Mouse (Mus musculus) C2C12 (cell line): Measurements from ENCODE around the gene Slc25a12.

Source experiments
- CEBPB ChIP-seq: IDR thresholded peaks from one replicate; pipeline ENCODE4 v1.6.1; 2011; ENCODE audit warnings: low read depth, mild to moderate bottlenecking, control low read depth, moderate library complexity
- CTCF ChIP-seq: IDR thresholded peaks from one replicate; pipeline ENCODE4 v1.5.1; 2011; ENCODE audit not compliant: control insufficient read depth, insufficient read depth, insufficient read length
- FOSL1 ChIP-seq: IDR thresholded peaks from one replicate; pipeline ENCODE4 v1.8.0; 2011; ENCODE audit warnings: mild to moderate bottlenecking, low read length; ENCODE audit not compliant: poor library complexity, insufficient read depth, severe bottlenecking
- MAX ChIP-seq: IDR thresholded peaks from one replicate; pipeline ENCODE4 v1.6.1; 2011; ENCODE audit warnings: mild to moderate bottlenecking, control low read depth
- MYOG ChIP-seq: IDR thresholded peaks from one replicate; pipeline ENCODE4 v1.6.1; 2011; ENCODE audit not compliant: control insufficient read depth, insufficient read length; ENCODE audit errors: extremely low read depth
- USF1 ChIP-seq: IDR thresholded peaks from one replicate; pipeline ENCODE4 v1.6.1; 2011; ENCODE audit warnings: low read depth, mild to moderate bottlenecking, control low read depth, moderate library complexity

- TF ChIP-seq CTCF (no peak), FOSL1 (no peak), MYOG (no peak), CEBPB (no peak), USF1 (no peak), MAX (no peak)
These were observed 52.5 kb downstream of the Slc25a12 start for GRCm38 (mm10) chr2:71315022-71315421.
